In the genomic region with DNA sequence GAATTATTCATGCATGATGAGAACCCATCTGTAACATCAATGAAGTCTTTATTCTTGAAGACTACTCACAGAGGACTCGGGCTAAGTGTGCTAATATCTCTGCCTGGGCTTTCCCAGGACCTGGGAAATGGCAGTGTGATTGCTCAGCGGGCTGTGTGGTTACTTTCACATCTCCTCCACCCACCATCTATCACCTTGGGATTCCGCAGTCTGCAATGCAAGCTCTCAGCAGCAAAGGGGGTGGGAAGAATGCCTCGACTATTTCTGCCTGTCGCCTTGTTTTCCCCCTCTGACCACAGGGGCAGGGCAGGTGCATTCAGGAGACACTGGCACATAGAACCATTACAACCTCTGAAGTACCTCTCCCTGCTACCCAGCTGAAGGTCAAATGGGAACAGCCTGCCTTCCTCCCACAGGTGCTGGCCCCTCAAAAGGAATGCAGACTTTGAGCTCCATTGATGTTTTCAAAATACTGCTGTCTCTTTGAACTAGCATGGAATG, we compare ENCODE assay signal across 9 mouse cellular contexts.
DNase-seq lines count a peak whose midpoint lies in the region; ATAC-seq lines count a peak whose summit lies in the region.
"Had no signal": no experiment of that assay in that cellular context is flagged by ENCODE, and none has a peak within 500 bp of the region (broad histone marks: within the 10 kb centered on the region; RNA-seq: fewer than 3 reads in every experiment).

No protein-coding gene starts in this region.

- H3K27ac ChIP-seq in forebrain, embryonic 10.5 days, result peak overlapping the region; percentile 63
- no peak overlapping the region for H3K27ac ChIP-seq in forebrain, embryonic 15.5 days (replicated peaks)
- H3K27ac ChIP-seq in kidney, embryonic 15.5 days, result peak overlapping the region; percentile 83

- no peaks in the 10 kb centered on the region for H3K27me3 ChIP-seq in forebrain, embryonic 10.5 days (ENCODE audit: poor library complexity, severe bottlenecking)
- H3K27me3 ChIP-seq in forebrain, embryonic 15.5 days, result no peaks in the 10 kb centered on the region
- H3K27me3 ChIP-seq in kidney, embryonic 15.5 days, result no peaks in the 10 kb centered on the region

- H3K4me3 ChIP-seq in forebrain, embryonic 10.5 days, result no peak overlapping the region
- no peak overlapping the region for H3K4me3 ChIP-seq in forebrain, embryonic 15.5 days
- H3K4me3 ChIP-seq in kidney, embryonic 15.5 days (replicated peaks), result no peak overlapping the region

- ATAC-seq in forebrain, embryonic 15.5 days (replicated peaks), result no peak
- ATAC-seq in kidney, embryonic 15.5 days (replicated peaks; ENCODE audit: low FRiP score), result peak; percentile 52
- no peak for ATAC-seq in CD4-positive, CD25-positive, alpha-beta regulatory T cell, adult 4 months

- H3K4me1 ChIP-seq in forebrain, embryonic 10.5 days, result peaks cover 56% of the 10 kb centered on the region
- H3K4me1 ChIP-seq in forebrain, embryonic 15.5 days, result peaks cover 30% of the 10 kb centered on the region
- H3K4me1 ChIP-seq in kidney, embryonic 15.5 days, result peaks cover 55% of the 10 kb centered on the region

- H3K9me3 ChIP-seq in forebrain, embryonic 10.5 days, result no peaks in the 10 kb centered on the region
- no peaks in the 10 kb centered on the region for H3K9me3 ChIP-seq in forebrain, embryonic 15.5 days
- H3K9me3 ChIP-seq in kidney, embryonic 15.5 days (replicated peaks), result no peaks in the 10 kb centered on the region

- 42% methylated on average over 5 of the region's 5 CpGs for WGBS in forebrain, embryonic 10.5 days
- WGBS in forebrain, embryonic 15.5 days, result 22% methylated on average over 5 of the region's 5 CpGs
- WGBS in kidney, embryonic 15.5 days, result 12% methylated on average over 5 of the region's 5 CpGs

- H3K9ac ChIP-seq in forebrain, embryonic 15.5 days (replicated peaks), result no peak overlapping the region
- no peak overlapping the region for H3K9ac ChIP-seq in kidney, embryonic 15.5 days

- H3K4me2 ChIP-seq in forebrain, embryonic 15.5 days (replicated peaks), result no peak overlapping the region
- 0 out of 2 replicates have a peak overlapping the region, but pooled peaks have one; percentile 19 for H3K4me2 ChIP-seq in kidney, embryonic 15.5 days

- DNase-seq in forebrain, embryonic 10.5 days (ENCODE audit: extremely low spot score, low spot score), result peak; percentile 28
- DNase-seq in ovary, adult 18-20 months (ENCODE audit: low spot score), result peak; percentile 50
- DNase-seq in ovary, postnatal 10 days (ENCODE audit: low spot score), result no peak
- peak; percentile 50 for DNase-seq in yolk sac, embryonic 10.5 days (ENCODE audit: low spot score)
- DNase-seq in cerebellum, adult 11 months, result no peak
- DNase-seq: thymus, postnatal 25 days had no signal

- H3K36me3 ChIP-seq in forebrain, embryonic 10.5 days (replicated peaks), result peaks cover 15% of the 10 kb centered on the region
- H3K36me3 ChIP-seq in forebrain, embryonic 15.5 days, result no peaks in the 10 kb centered on the region
- H3K36me3 ChIP-seq in kidney, embryonic 15.5 days, result no peaks in the 10 kb centered on the region

Comparison
In these comparisons a context has a peak if more than half of its experiments do, and no peak if none do; other contexts are left out.
1. DNase-seq: peak in forebrain, embryonic 10.5 days (single experiment), ovary, adult 18-20 months (single experiment) and yolk sac, embryonic 10.5 days (single experiment); none in ovary, postnatal 10 days (single experiment) and cerebellum, adult 11 months (single experiment).